Mouse (Mus musculus): ENCODE measurements around the gene Gm3526.
"Not testable (repeated sequence)": the region's sequence is repeated elsewhere in the genome, so short reads cannot be mapped to it uniquely, and the experiment has no call there.

The Gm3526 gene

GRCm38 (mm10) chr14:5260480-5260879, at the start of gene Gm3526:
Gene Gm3526, minus strand, starts transcription at chr14:5260580.
- DNase-seq (ENCODE audit: low spot score) = not testable (repeated sequence)

Data from embryo, embryonic 10.5 days (tissue).